Mouse (Mus musculus): Measurements from ENCODE around the gene Gm43191. TPM values are rescaled to one million over a fixed set of nuclear protein-coding genes. Genes with fewer than 3 reads are reported as not detected.

The Gm43191 gene
- polyA plus RNA-seq, 1 experiment from 2014 or later: not detected

DNA sequence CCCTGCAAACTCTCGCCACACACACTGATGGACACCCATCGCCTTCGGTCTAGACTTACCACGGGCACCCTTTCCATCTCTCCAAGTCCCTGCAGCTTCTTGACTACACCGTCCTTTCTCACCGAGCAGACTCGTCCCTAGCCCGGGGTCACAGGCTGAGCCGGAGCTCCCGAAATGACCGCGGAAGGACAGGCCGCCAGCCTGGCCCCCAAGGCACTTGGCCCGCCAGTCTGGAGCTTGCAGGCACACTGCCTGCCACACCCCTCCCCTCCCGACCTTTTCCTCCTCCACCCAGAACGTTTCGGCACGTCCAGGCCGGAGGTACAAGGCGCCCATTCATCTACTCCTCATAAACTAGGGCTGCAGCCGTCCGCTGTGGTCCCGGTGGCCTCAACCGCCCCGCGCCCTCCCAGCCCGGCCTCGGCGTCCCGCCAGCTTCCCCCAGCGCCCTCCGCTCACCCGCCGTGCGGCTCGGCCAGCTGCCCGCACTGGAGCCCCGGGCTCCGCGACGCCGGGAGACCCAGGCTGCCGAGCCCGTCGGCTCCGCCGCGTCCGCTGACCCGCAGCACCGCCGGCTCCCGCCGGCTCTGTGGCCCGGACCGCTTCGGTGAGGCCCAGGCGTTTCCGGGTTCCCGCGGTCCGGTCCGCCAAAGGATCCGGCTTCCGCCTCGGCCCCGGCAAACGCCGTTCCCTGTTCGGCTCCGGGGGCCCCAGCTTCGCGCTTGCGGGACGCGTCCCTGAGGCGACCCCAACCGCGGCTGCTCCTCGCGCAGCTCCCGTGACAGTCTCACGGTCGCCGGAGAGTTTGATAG is 30.8 kb upstream of the Gm43191 start:
- Histone ChIP-seq H3K36me3 (ENCODE audit: control insufficient read depth, insufficient read depth, low read length) (peaks cover 3% of the 10 kb centered on the region; the same call in 1 of the 2 replicates), H3K27me3 (ENCODE audit: control insufficient read depth, insufficient read depth, low read length) (no peaks in the 10 kb centered on the region), H3K9ac (replicated peaks; ENCODE audit: low read depth, low read length) (peak overlapping the region; percentile 94), H3K9me3 (ENCODE audit: control insufficient read depth, low read depth, low read length) (no peaks in the 10 kb centered on the region), H3K4me1 (ENCODE audit: control insufficient read depth, insufficient read depth, low read length) (peaks cover 10% of the 10 kb centered on the region), H3K4me3 (ENCODE audit: low read depth, low read length) (peak overlapping the region; percentile 93), H3K4me2 (replicated peaks; ENCODE audit: low read depth, low read length) (peak overlapping the region; percentile 75), H3K27ac (ENCODE audit: low read length) (peak overlapping the region; percentile 80)
- WGBS: under 1% methylated on average over 84 of the region's 85 CpGs
- ATAC-seq (ENCODE audit: insufficient number of reproducible peaks, insufficient read depth, low FRiP score, low read depth): peak; percentile 84

DNA sequence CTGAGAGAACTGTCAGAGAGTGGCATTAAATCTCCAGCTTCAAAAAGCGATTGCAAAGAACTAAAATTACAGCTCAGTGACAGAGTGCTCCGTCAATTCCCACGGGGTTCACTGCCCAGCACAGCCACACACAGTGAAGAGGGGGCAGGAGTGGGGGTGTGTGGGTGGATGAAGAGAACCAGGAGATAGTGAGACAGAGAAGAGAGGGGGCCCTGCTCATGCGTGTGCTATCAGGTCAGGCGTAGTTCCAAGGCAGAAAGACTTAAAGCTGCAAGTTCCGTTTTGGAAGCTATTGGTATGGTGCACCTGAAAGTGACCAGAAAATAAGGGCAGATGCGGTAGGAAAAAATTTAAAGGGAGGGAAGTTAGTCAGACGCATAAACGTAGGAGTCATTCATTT is 29.9 kb upstream of the Gm43191 start:
- 46% methylated on average over 9 of the region's 9 CpGs for WGBS
- ATAC-seq (ENCODE audit: insufficient number of reproducible peaks, insufficient read depth, low FRiP score, low read depth): no peak
- Histone ChIP-seq H3K9ac (replicated peaks; ENCODE audit: low read depth, low read length) (peak overlapping the region; percentile 94), H3K27me3 (ENCODE audit: control insufficient read depth, insufficient read depth, low read length) (no peaks in the 10 kb centered on the region), H3K36me3 (ENCODE audit: control insufficient read depth, insufficient read depth, low read length) (peaks cover 3% of the 10 kb centered on the region; the same call in 1 of the 2 replicates), H3K9me3 (ENCODE audit: control insufficient read depth, low read depth, low read length) (no peaks in the 10 kb centered on the region), H3K4me2 (replicated peaks; ENCODE audit: low read depth, low read length) (peak overlapping the region; percentile 75), H3K4me1 (ENCODE audit: control insufficient read depth, insufficient read depth, low read length) (peaks cover 10% of the 10 kb centered on the region), H3K27ac (ENCODE audit: low read length) (no peak overlapping the region), H3K4me3 (ENCODE audit: low read depth, low read length) (peak overlapping the region; percentile 93)

DNA sequence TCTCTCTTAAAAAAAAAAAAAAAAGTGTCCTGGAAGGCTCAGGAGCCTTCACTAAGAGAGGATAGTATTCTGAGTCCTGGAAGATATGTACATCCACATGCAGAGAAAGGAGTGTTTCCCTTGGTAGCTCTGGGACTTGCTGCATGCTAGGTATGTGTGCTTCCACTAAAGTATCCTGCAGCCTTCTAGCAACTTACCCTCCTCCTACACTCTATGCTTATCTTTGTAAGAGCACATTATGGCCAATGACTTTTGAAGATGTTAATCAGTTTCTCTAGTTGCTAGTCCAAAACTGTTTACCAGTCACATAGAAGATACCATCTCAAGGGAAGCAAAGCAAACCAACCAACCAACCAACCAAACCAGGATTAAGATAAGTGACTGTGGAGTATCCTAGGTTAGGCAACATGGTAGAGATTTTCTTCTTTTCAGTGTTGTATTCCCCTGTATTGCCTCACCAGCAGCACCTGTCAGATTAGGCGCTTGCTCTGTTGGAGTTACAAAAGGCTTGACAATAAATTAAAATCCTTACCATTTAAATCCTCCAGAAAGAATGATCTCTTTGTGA is 24.7 kb upstream of the Gm43191 start:
- no peak overlapping the region for H3K27ac ChIP-seq (ENCODE audit: low read length)
- ATAC-seq (ENCODE audit: insufficient number of reproducible peaks, insufficient read depth, low FRiP score, low read depth): no peak
- 87% methylated on average over 1 of the region's 1 CpGs for WGBS

DNA sequence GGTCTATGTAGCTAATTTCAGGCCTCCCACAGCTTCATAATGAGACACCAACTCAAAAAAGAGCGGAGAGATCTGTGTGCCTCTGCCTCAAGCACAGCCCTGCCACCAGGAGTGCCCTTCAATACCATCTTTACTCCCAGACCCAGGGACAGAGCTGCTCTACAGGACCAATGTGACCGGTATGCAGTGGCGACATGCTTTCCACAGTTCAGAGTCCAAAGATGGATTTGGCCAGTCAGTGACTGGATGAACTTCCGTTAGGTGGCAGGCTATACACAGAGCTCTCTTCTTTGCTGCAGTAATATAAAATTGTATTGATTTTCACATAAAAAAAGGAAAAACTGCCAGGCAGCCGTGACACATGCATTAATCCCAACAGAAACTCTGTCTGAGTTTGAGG is 22.8 kb upstream of the Gm43191 start:
- H3K36me3 ChIP-seq (ENCODE audit: control insufficient read depth, insufficient read depth, low read length): peaks cover 3% of the 10 kb centered on the region; the same call in 1 of the 2 replicates
- H3K27me3 ChIP-seq (ENCODE audit: control insufficient read depth, insufficient read depth, low read length): no peaks in the 10 kb centered on the region
- no peak overlapping the region for H3K4me3 ChIP-seq (ENCODE audit: low read depth, low read length)
- no peaks in the 10 kb centered on the region for H3K4me1 ChIP-seq (ENCODE audit: control insufficient read depth, insufficient read depth, low read length)
- WGBS: 89% methylated on average over 5 of the region's 5 CpGs
- no peak overlapping the region for H3K4me2 ChIP-seq (replicated peaks; ENCODE audit: low read depth, low read length)
- H3K27ac ChIP-seq (ENCODE audit: low read length): no peak overlapping the region
- H3K9ac ChIP-seq (replicated peaks; ENCODE audit: low read depth, low read length): no peak overlapping the region
- ATAC-seq (ENCODE audit: insufficient number of reproducible peaks, insufficient read depth, low FRiP score, low read depth): no peak
- H3K9me3 ChIP-seq (ENCODE audit: control insufficient read depth, low read depth, low read length): no peaks in the 10 kb centered on the region

More for the DNA sequence above, 24.7 kb upstream of the Gm43191 start:
- no peak overlapping the region for H3K4me2 ChIP-seq (replicated peaks; ENCODE audit: low read depth, low read length)
- H3K36me3 ChIP-seq (ENCODE audit: control insufficient read depth, insufficient read depth, low read length): peaks cover 3% of the 10 kb centered on the region; the same call in 1 of the 2 replicates
- H3K4me1 ChIP-seq (ENCODE audit: control insufficient read depth, insufficient read depth, low read length): peaks cover under 1% of the 10 kb centered on the region
- H3K9me3 ChIP-seq (ENCODE audit: control insufficient read depth, low read depth, low read length): no peaks in the 10 kb centered on the region
- H3K27me3 ChIP-seq (ENCODE audit: control insufficient read depth, insufficient read depth, low read length): no peaks in the 10 kb centered on the region
- H3K9ac ChIP-seq (replicated peaks; ENCODE audit: low read depth, low read length): no peak overlapping the region
- no peak overlapping the region for H3K4me3 ChIP-seq (ENCODE audit: low read depth, low read length)

DNA sequence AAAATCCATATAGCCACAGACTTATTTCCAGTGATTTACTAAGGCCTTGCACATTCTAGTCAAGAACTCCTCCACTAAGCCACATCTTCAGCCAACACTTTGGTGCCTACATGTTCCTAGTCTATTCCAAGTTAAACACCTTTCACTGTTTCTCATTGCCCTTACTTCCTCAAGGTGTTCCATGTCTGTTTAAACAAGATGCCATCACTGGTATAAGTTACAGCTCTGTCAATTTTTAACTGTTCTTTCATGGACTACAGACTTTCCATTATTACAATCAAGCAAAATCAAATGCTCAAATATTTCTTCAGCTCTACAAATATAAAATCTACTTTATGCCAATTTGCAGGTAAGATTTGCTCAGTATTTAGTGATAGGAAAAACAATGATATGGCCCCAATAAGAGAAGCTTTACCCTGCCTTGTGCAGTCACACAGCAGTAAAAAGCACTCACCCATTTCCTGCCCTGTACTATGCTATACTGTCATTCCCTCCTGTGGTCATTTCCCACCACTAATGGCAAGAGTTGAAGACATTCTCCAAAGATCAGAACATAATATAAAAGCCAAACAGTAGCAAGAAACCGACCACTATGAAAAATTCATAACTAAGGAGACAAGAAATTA is 21.7 kb upstream of the Gm43191 start:
- Histone ChIP-seq H3K9ac (replicated peaks; ENCODE audit: low read depth, low read length) (no peak overlapping the region), H3K9me3 (ENCODE audit: control insufficient read depth, low read depth, low read length) (no peaks in the 10 kb centered on the region), H3K4me2 (replicated peaks; ENCODE audit: low read depth, low read length) (no peak overlapping the region), H3K27ac (ENCODE audit: low read length) (no peak overlapping the region), H3K36me3 (ENCODE audit: control insufficient read depth, insufficient read depth, low read length) (peaks cover 3% of the 10 kb centered on the region; the same call in 1 of the 2 replicates), H3K27me3 (ENCODE audit: control insufficient read depth, insufficient read depth, low read length) (no peaks in the 10 kb centered on the region), H3K4me1 (ENCODE audit: control insufficient read depth, insufficient read depth, low read length) (no peaks in the 10 kb centered on the region), H3K4me3 (ENCODE audit: low read depth, low read length) (no peak overlapping the region)
- ATAC-seq (ENCODE audit: insufficient number of reproducible peaks, insufficient read depth, low FRiP score, low read depth): peak; percentile 79
- WGBS: 89% methylated on average over 1 of the region's 1 CpGs

DNA sequence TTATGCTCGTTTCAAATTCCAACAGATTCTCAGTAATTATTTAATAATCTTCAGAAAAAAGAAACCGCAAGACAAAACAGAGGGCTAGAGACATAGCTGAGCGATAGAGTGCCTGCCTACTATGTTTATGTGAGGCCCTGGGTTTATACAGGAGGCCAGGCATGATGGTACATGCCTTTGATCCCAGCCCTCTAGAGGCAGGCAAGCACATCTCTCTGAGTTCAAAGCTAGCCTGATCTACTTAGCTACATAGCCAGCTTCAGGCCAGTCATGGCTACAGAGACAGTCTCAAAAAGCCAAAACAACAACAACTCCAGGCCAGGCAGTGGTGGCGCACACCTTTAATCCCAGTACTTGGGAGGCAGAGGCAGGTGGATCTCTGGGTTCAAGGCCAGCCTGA is 20.5 kb upstream of the Gm43191 start:
- Histone ChIP-seq H3K4me2 (replicated peaks; ENCODE audit: low read depth, low read length) (no peak overlapping the region), H3K9me3 (ENCODE audit: control insufficient read depth, low read depth, low read length) (no peaks in the 10 kb centered on the region), H3K27ac (ENCODE audit: low read length) (no peak overlapping the region), H3K4me1 (ENCODE audit: control insufficient read depth, insufficient read depth, low read length) (no peaks in the 10 kb centered on the region), H3K9ac (replicated peaks; ENCODE audit: low read depth, low read length) (no peak overlapping the region), H3K4me3 (ENCODE audit: low read depth, low read length) (no peak overlapping the region), H3K36me3 (ENCODE audit: control insufficient read depth, insufficient read depth, low read length) (no peaks in the 10 kb centered on the region; the same call in 1 of the 2 replicates), H3K27me3 (ENCODE audit: control insufficient read depth, insufficient read depth, low read length) (no peaks in the 10 kb centered on the region)
- WGBS: 94% methylated on average over 4 of the region's 4 CpGs
- ATAC-seq (ENCODE audit: insufficient number of reproducible peaks, insufficient read depth, low FRiP score, low read depth): no peak

DNA sequence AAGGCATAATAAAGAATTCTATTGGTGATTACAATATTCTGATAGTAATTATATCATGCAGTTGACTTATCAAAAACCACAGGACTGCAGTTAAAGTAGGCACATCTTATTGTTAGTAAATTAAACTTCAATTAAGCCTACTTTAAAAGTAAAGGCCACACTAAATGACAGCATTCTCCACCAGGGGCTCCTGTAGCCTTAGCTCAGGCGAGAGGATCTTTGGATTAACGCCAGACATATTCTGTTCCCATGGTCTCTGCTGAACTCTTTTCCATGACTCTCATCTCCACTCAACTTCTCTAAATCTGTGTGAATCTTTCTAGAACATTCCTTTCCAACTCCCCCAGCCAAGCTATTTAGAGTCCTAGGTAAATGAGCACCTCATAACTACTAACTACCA is 17.7 kb upstream of the Gm43191 start:
- WGBS: 61% methylated on average over 2 of the region's 2 CpGs
- Histone ChIP-seq H3K4me1 (ENCODE audit: control insufficient read depth, insufficient read depth, low read length) (no peaks in the 10 kb centered on the region), H3K36me3 (ENCODE audit: control insufficient read depth, insufficient read depth, low read length) (peaks cover 2% of the 10 kb centered on the region; the same call in 1 of the 2 replicates), H3K4me2 (replicated peaks; ENCODE audit: low read depth, low read length) (no peak overlapping the region), H3K4me3 (ENCODE audit: low read depth, low read length) (no peak overlapping the region), H3K27ac (ENCODE audit: low read length) (no peak overlapping the region), H3K9me3 (ENCODE audit: control insufficient read depth, low read depth, low read length) (no peaks in the 10 kb centered on the region), H3K27me3 (ENCODE audit: control insufficient read depth, insufficient read depth, low read length) (no peaks in the 10 kb centered on the region), H3K9ac (replicated peaks; ENCODE audit: low read depth, low read length) (no peak overlapping the region)
- no peak for ATAC-seq (ENCODE audit: insufficient number of reproducible peaks, insufficient read depth, low FRiP score, low read depth)

DNA sequence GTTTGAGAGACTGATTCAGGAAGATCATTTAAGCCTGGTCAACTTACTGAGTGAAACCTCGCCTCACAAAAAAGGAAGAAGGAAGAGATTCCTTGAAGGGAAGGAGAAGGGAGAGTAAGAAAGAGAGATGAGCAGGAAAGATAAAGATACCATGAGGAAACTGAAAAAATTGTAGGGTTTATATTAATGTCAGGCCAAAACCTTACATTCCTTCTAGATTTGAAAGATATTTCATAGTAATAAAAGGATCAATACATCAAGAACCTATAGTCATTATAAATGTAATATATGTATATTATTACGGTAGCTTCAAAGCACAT is 14.6 kb upstream of the Gm43191 start:
- Histone ChIP-seq H3K4me1 (ENCODE audit: control insufficient read depth, insufficient read depth, low read length) (no peaks in the 10 kb centered on the region), H3K27ac (ENCODE audit: low read length) (no peak overlapping the region), H3K9ac (replicated peaks; ENCODE audit: low read depth, low read length) (no peak overlapping the region), H3K9me3 (ENCODE audit: control insufficient read depth, low read depth, low read length) (no peaks in the 10 kb centered on the region), H3K4me3 (ENCODE audit: low read depth, low read length) (no peak overlapping the region), H3K36me3 (ENCODE audit: control insufficient read depth, insufficient read depth, low read length) (peaks cover 5% of the 10 kb centered on the region; the same call in 1 of the 2 replicates), H3K27me3 (ENCODE audit: control insufficient read depth, insufficient read depth, low read length) (no peaks in the 10 kb centered on the region), H3K4me2 (replicated peaks; ENCODE audit: low read depth, low read length) (no peak overlapping the region)
- no peak for ATAC-seq (ENCODE audit: insufficient number of reproducible peaks, insufficient read depth, low FRiP score, low read depth)
- 94% methylated on average over 2 of the region's 2 CpGs for WGBS
